Mouse (Mus musculus) olfactory bulb, adult 2 months (tissue): Measurements from ENCODE around the gene Rad51d.

Source experiments
- CTCF ChIP-seq: fragments of 200-500 bp; IDR thresholded peaks from 2 replicates; pipeline ENCODE4 v1.5.1; 2012; ENCODE audit warnings: low read depth, mild to moderate bottlenecking, low read length, moderate library complexity; ENCODE audit not compliant: insufficient read depth
- POLR2A ChIP-seq: fragments of 200-500 bp; IDR thresholded peaks from 2 replicates; pipeline ENCODE4 v1.6.1; 2012; ENCODE audit warnings: mild to moderate bottlenecking, low read depth, low read length, moderate library complexity; ENCODE audit not compliant: insufficient read depth

- peak; percentile 81 for TF ChIP-seq CTCF
- TF ChIP-seq POLR2A: peak; percentile 46; the same call in 1 of the 2 replicates
These were observed 19.4 kb downstream of the Rad51d start, which contains the start of gene Rffl for GRCm38 (mm10) chr11:82871031-82871446.
